Mouse (Mus musculus) kidney, adult 2 months (tissue): ENCODE measurements around the gene Cradd.

Source experiments
- CTCF ChIP-seq: fragments of 200-500 bp; conservative IDR thresholded peaks from 2 replicates; pipeline ENCODE4 v1.5.1; 2011; ENCODE audit warnings: low read depth, mild to moderate bottlenecking, control low read depth, low read length, moderate library complexity, mixed read lengths; ENCODE audit not compliant: insufficient read depth, insufficient read length
- POLR2A ChIP-seq: fragments of 200-500 bp; IDR thresholded peaks from one replicate; pipeline ENCODE4 v1.6.1; 2011; ENCODE audit warnings: low read depth, low read length, control low read depth

DNA sequence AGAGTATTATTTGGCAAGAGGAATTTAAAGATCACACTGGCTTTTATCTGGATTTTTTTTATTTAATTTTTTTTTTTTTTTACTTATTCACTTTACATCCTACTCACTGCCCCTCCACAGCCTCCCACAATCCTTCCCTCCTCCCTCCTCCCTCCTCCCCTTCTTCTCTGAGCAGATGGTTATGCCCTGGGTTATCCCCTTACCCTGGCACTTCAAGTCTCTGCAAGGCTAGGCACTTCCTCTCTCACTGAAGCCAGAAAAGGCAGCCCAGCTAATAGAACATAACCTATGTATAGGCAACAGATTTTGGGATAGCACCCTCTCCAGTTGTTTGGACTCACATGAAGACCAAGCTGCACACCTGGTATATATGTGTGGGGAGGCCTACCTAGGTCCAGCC lies 183.7 kb downstream of the Cradd start:
- no peak for TF ChIP-seq CTCF
- no peak for TF ChIP-seq POLR2A
